Mouse (Mus musculus) liver, adult 2 months (tissue): Measurements from ENCODE around the gene Ticam1. TPM values are rescaled to one million over a fixed set of nuclear protein-coding genes. Genes with fewer than 3 reads are reported as not detected.
A peak's percentile ranks its signal among the peaks of the same experiment; 100 is the strongest.

Experiments used
- DNase-seq: peaks from one replicate; pipeline ENCODE4 v3.0.0-alpha.2; 2011; ENCODE audit warnings: low read depth, low spot score; ENCODE audit errors: extremely low read depth
- H3K27ac ChIP-seq: fragments of 200-500 bp; replicated peaks from 2 replicates; pipeline ENCODE4 v1.5.1; 2012; ENCODE audit warnings: low read depth, mild to moderate bottlenecking, control low read depth, inconsistent platforms, low read length; ENCODE audit not compliant: insufficient read depth
- H3K27me3 ChIP-seq: fragments of 200-500 bp; 2 replicates; pipeline ENCODE4 v1.6.1; 2012; ENCODE audit warnings: mild to moderate bottlenecking, moderate library complexity, low read length, inconsistent platforms; ENCODE audit not compliant: control insufficient read depth, insufficient read depth
- H3K36me3 ChIP-seq: fragments of 200-500 bp; 2 replicates; pipeline ENCODE4 v1.6.1; 2012; ENCODE audit warnings: low read length, inconsistent platforms; ENCODE audit not compliant: control insufficient read depth, insufficient read depth
- H3K4me1 ChIP-seq: fragments of 200-500 bp; 2 replicates; pipeline ENCODE4 v1.6.1; 2011; ENCODE audit warnings: low read length; ENCODE audit not compliant: control insufficient read depth, insufficient read depth
- H3K4me3 ChIP-seq: fragments of 200-500 bp; 2 replicates; pipeline ENCODE4 v1.5.1; 2011; ENCODE audit warnings: low read depth, mild to moderate bottlenecking, control low read depth, low read length, moderate library complexity; ENCODE audit not compliant: insufficient read depth
- H3K79me2 ChIP-seq: fragments of 200-500 bp; 2 replicates; pipeline ENCODE4 v1.6.1; 2012; ENCODE audit warnings: inconsistent platforms, mild to moderate bottlenecking, low read length, moderate library complexity; ENCODE audit not compliant: control insufficient read depth, insufficient read depth
- H3K9ac ChIP-seq: fragments of 200-500 bp; 2 replicates; pipeline ENCODE4 v1.6.1; 2012; ENCODE audit warnings: low read depth, mild to moderate bottlenecking, control low read depth, inconsistent platforms, low read length
- CTCF ChIP-seq: fragments of 200-500 bp; IDR thresholded peaks from 2 replicates; pipeline ENCODE4 v1.5.1; 2011; ENCODE audit warnings: low read depth, low read length, control low read depth
- POLR2A ChIP-seq: fragments of 200-500 bp; IDR thresholded peaks from 2 replicates; pipeline ENCODE4 v1.6.1; 2011; ENCODE audit warnings: low read length, control low read depth; ENCODE audit not compliant: insufficient read depth; ENCODE audit errors: extremely low read depth
- WGBS: fragments of 180-500 bp; shearing (Covaris S2); methylation state at CpG from one replicate; pipeline ENCODE4 v1.1.7; 2018; 5-methylcytosine and 5-hydroxymethylcytosine counted together
- polyA plus RNA-seq: library from polyadenylated mRNA; depleted of rRNA; stranded (reverse); fragments of >200 nt; gene quantifications from 2 replicates; pipeline ENCODE4 v1.2.3, GENCODE M21; 2012
- total RNA-seq: library from RNA; depleted of rRNA; stranded (reverse); fragments of >200 nt; gene quantifications from 2 replicates; pipeline ENCODE4 v1.2.3, GENCODE M21; 2014

The Ticam1 gene
- total and polyA plus RNA-seq, 2 experiments: 2.5 to 27.7 TPM

DNA sequence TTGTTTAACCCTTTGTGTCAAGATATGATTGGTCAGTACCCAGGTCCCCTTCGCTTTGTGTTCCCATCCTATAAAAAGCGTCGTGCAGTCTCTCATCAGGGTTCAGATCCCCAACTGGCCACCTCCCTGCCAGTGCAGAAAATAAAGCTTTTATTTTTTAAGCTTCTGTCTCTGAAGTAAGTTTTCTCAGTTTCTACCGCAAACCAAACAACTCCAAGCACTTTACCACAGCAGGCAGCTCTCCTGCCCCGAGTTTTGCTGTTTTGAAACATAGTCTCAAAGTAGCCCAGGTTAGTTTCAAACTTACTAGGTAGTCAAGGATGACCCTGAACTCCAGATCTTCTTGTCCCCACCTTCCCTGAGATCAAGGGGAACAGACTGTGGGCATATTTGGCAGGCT lies 1.8 kb upstream of the Ticam1 start:
- WGBS: 93% methylated on average over 5 of the region's 5 CpGs

DNA sequence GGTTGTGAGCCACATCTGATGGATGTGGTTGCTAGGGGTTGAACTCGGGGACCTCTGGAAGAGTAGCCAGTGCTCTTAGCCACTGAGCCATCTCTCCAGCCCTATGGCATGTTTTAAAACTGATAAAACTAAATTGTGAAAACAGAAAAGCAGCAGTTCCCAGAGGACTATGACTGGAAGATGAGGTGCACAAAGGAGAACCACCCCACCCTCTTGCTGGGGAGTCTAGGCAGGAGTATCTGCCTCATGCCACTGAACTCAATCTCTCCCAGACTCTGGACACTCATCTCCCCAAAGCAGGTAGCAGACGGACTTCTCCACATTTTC lies 944 bp upstream of the Ticam1 start:
- Histone ChIP-seq H3K9ac (peak overlapping the region; percentile 57; the same call in 1 of the 2 replicates), H3K27me3 (no peaks in the 10 kb centered on the region), H3K79me2 (peaks cover 18% of the 10 kb centered on the region), H3K36me3 (peaks cover 13% of the 10 kb centered on the region; the same call in 1 of the 2 replicates), H3K4me1 (peaks cover 35% of the 10 kb centered on the region), H3K4me3 (no peak overlapping the region), H3K27ac (peak overlapping the region; percentile 62; the same call in 1 of the 2 replicates)
- no peak for DNase-seq
- 43% methylated on average over 2 of the region's 2 CpGs for WGBS
- TF ChIP-seq CTCF (no peak), POLR2A (no peak)

More for the DNA sequence above, 1.8 kb upstream of the Ticam1 start:
- DNase-seq: no peak
- Histone ChIP-seq H3K4me1 (peaks cover 28% of the 10 kb centered on the region), H3K79me2 (peaks cover 14% of the 10 kb centered on the region), H3K36me3 (peaks cover 17% of the 10 kb centered on the region; the same call in 1 of the 2 replicates), H3K9ac (no peak overlapping the region), H3K4me3 (no peak overlapping the region), H3K27me3 (no peaks in the 10 kb centered on the region), H3K27ac (no peak overlapping the region)
- no peak for TF ChIP-seq POLR2A

DNA sequence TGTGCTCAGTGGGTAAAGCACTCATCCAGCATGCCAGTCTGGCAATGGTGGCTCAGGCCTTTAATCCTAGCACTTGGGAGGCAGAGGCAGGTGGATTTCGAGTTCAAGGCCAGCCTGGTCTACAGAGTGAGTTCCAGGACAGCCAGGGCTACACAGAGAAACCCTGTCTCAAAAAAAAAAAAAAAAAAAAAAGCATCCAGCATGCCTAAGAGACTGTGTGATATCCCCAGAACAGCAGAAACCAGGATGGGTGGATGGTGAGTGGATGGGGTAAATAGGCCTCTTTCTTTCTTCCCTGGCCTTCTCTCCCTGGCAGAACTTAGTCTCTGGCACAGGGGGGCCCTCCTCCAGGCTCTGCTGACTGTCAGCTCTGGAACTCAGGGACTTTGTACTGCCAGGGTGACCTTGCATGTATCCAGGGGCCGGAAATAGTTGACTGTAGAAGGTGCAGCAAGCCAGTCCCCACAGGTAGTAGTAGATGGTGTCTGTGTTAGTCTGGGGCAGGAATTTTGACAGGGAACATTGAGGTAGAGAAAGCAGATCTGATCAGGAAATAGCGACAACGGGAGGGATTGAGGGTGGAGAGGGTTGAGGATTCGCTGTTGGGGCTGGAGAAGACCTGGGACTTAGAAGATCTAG lies 625 bp downstream of the Ticam1 start:
- TF ChIP-seq POLR2A (no peak), CTCF (no peak)
- H3K27me3 ChIP-seq: no peaks in the 10 kb centered on the region
- H3K4me1 ChIP-seq: peaks cover 39% of the 10 kb centered on the region
- H3K27ac ChIP-seq: peak overlapping the region; percentile 94
- H3K79me2 ChIP-seq: peaks cover 24% of the 10 kb centered on the region
- H3K4me3 ChIP-seq: peak overlapping the region; percentile 86
- H3K36me3 ChIP-seq: peaks cover 12% of the 10 kb centered on the region; the same call in 1 of the 2 replicates
- H3K9ac ChIP-seq: peak overlapping the region; percentile 91
- DNase-seq: peak; percentile 84
- 5% methylated on average over 5 of the region's 5 CpGs for WGBS

DNA sequence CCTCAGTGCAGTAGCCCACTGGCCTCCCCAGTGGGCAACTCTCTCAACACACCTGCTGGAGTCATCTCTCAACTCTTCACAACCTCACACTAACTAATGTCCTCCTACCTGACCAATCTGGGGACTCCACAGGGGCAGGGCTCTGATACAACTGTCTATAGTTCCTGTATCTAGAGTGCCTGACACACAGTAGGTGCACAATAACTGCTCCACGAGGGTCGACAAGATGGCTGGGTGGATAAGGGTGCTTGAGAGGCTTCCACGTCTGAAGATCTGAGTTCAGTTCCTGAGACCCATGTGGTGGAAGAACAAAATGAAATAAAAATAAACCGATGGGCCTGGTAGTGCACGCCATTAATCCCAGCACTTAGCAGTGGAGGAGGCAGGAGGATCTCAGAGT lies 2.6 kb downstream of the Ticam1 start:
- Histone ChIP-seq H3K36me3 (peaks cover 7% of the 10 kb centered on the region; the same call in 1 of the 2 replicates), H3K27ac (0 out of 2 replicates have a peak overlapping the region, but pooled peaks have one; percentile 8), H3K9ac (peak overlapping the region; percentile 25; the same call in 1 of the 2 replicates), H3K4me3 (no peak overlapping the region), H3K79me2 (peaks cover 24% of the 10 kb centered on the region), H3K4me1 (peaks cover 37% of the 10 kb centered on the region), H3K27me3 (no peaks in the 10 kb centered on the region)
- no peak for TF ChIP-seq POLR2A
- TF ChIP-seq CTCF: no peak
- no peak for DNase-seq
- 88% methylated on average over 5 of the region's 5 CpGs for WGBS

DNA sequence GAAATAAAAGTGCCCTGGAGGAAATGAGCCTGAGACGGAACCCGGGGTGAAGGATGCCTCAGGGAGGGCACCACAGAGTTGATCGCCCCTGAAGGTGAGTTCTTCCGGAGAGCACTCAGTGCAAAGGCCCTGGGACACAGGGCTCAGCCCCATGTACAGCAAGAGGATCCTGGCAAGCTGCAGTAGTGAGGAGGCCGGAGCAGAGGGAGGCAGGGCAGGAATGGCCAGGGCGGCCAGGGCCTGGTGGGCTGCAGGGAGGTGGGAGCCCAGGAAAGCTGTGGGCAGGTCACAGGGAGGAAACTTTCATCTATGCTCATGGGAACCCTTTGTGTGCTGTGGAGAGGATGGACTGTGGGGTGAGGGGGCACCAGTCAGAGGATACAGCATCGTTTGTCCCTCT lies 3.1 kb downstream of the Ticam1 start:
- 0 out of 2 replicates have a peak overlapping the region, but pooled peaks have one; percentile 33 for H3K27ac ChIP-seq
- no peak overlapping the region for H3K4me3 ChIP-seq
- 70% methylated on average over 7 of the region's 7 CpGs for WGBS
- DNase-seq: no peak
- H3K36me3 ChIP-seq: peaks cover 6% of the 10 kb centered on the region; the same call in 1 of the 2 replicates
- H3K79me2 ChIP-seq: peaks cover 24% of the 10 kb centered on the region
- peak overlapping the region; percentile 57 for H3K9ac ChIP-seq
- H3K4me1 ChIP-seq: peaks cover 34% of the 10 kb centered on the region
- no peak for TF ChIP-seq CTCF
- TF ChIP-seq POLR2A: no peak
- no peaks in the 10 kb centered on the region for H3K27me3 ChIP-seq

DNA sequence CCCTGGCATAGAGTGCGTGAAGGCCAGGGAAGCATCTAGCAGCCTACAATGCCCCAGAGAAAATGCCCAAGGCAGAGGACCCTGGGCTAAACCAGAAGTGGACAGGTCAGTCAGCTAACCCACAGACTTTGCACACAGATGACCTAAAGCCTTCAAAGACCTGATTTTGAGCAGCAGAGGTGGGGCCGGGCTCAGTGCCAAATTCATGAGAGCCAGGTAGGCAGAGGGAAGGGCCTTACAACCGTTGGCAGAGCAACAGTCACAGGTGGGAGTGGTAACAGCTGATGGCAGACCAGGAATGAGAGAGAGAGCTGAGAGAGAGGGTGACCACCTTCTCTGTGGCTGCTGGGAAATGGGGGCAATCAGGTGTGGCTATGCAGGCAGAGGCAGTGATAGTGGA lies 3.9 kb downstream of the Ticam1 start:
- Histone ChIP-seq H3K4me3 (no peak overlapping the region), H3K9ac (no peak overlapping the region), H3K27me3 (no peaks in the 10 kb centered on the region), H3K36me3 (peaks cover 3% of the 10 kb centered on the region; the same call in 1 of the 2 replicates), H3K27ac (no peak overlapping the region; the same call in 1 of the 2 replicates), H3K79me2 (peaks cover 24% of the 10 kb centered on the region), H3K4me1 (peaks cover 29% of the 10 kb centered on the region)
- WGBS: 45% methylated on average over 3 of the region's 3 CpGs
- DNase-seq: peak; percentile 59
- TF ChIP-seq POLR2A (no peak), CTCF (no peak)
